In the genomic region with DNA sequence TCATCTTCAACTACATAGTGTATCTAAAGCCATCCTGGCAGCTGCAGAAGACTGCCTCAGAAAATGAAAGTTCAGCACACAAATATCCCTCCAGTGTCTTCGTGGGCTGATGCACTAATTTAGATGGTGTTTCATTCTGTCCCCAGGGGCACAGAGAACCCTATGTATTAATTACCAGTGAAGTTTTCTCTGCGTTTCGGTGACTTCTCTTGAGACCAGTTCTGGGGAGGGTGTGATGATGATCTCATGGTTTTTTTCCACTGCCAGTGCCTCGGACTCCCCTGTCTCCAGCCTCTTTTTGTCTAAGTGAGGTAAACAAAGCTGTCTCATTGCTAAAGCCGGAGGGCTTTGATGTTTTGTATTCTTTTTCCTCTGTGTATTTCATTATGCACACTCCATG, we compare ENCODE assay signal across 12 mouse cellular contexts.
"Had no signal": no experiment of that assay in that cellular context is flagged by ENCODE, and none has a peak within 500 bp of the region (broad histone marks: within the 10 kb centered on the region; RNA-seq: fewer than 3 reads in every experiment).

No protein-coding gene starts in this region.

- H3K4me1 ChIP-seq: limb, embryonic 15.5 days; liver, embryonic 12.5 days; midbrain, embryonic 12.5 days; stomach, embryonic 15.5 days had no signal

- H3K27me3 ChIP-seq: limb, embryonic 15.5 days; liver, embryonic 12.5 days; midbrain, embryonic 12.5 days; stomach, embryonic 15.5 days had no signal

- H3K9ac ChIP-seq: limb, embryonic 15.5 days; liver, embryonic 12.5 days; lung, embryonic 14.5 days; midbrain, embryonic 12.5 days; stomach, embryonic 15.5 days had no signal

- H3K4me3 ChIP-seq: limb, embryonic 15.5 days; liver, embryonic 12.5 days; midbrain, embryonic 12.5 days; stomach, embryonic 15.5 days had no signal

- ATAC-seq: liver, embryonic 12.5 days had no signal

- H3K27ac ChIP-seq: kidney, postnatal 0 days; limb, embryonic 15.5 days; liver, embryonic 12.5 days; midbrain, embryonic 12.5 days; stomach, embryonic 15.5 days had no signal

- H3K4me2 ChIP-seq: limb, embryonic 15.5 days; liver, embryonic 12.5 days; lung, embryonic 14.5 days; midbrain, embryonic 12.5 days; stomach, embryonic 15.5 days had no signal

- DNase-seq: kidney, postnatal 36 days; lung, embryonic 14.5 days; lung, postnatal 10 days; lung, postnatal 4 days; right cerebral cortex, postnatal 14 days; thymus, adult 2 months; thymus, postnatal 25 days had no signal
